Mouse (Mus musculus) G1E (cell line): ENCODE measurements around the gene Nrde2.

Experiments used
- CTCF ChIP-seq: IDR thresholded peaks from 2 replicates; pipeline ENCODE4 v1.5.1; 2012; ENCODE audit warnings: low read depth, low read length, inconsistent platforms, mixed read lengths
- GATA1 ChIP-seq: IDR thresholded peaks from 2 replicates; pipeline ENCODE4 v1.6.1; 2012; ENCODE audit warnings: borderline replicate concordance, low read length, inconsistent platforms, mixed read lengths
- GATA2 ChIP-seq: IDR thresholded peaks from 2 replicates; pipeline ENCODE4 v1.6.1; 2012; ENCODE audit warnings: low read depth, low read length, inconsistent platforms, borderline replicate concordance
- POLR2AphosphoS5 ChIP-seq: IDR thresholded peaks from 2 replicates; pipeline ENCODE4 v1.6.1; 2012; ENCODE audit warnings: low read depth, low read length, inconsistent platforms; ENCODE audit not compliant: insufficient replicate concordance
- TAL1 ChIP-seq: conservative IDR thresholded peaks from 2 replicates; pipeline ENCODE4 v1.6.1; 2012; ENCODE audit warnings: low read depth, low read length, inconsistent platforms, mixed read lengths

DNA sequence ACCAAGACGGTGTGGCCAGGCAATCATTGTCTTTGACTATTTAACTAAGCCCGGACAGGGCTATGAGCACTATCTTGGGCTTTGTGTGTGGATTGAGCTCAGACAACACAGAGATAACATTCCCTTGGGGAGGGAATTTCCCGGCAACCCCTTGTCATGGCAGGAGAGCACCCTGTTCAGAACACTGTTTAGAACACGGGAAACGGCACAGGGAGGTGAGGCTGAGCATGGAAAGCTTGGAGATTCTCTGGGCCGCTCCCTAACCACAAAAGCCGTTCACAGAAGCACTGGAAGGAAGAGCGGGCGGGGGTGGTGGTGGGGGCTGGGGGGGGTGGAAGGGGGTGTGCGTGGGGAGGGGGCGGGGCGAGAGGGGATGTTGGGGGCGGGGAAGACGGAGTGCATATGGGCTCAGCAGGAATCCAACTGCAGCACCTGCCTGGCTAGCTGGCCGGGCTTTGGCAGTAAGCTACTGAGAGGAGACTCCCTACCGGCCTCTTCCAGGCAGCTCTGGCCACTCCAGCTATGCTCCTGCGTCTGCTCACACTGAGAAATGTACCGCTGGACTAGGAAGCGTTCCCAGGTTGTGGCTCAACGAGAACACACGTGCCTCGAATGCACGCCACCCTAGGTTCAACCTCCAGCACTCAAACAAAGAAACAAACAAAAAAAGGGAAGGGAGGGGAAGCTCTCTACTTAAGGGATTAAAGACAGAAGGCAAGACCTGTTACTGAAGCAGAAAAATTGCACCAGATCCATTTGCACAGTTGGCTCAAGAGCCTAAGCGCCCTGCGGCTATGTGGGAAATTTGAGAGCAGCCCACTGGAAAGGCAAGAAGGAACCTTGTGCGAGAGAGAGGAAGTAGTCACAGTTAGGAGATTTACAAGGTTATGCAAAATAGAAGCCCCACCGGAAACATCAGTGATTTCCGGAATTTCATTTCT, 8.7 kb upstream of the Nrde2 start:
- TF ChIP-seq CTCF = no peak
- TF ChIP-seq TAL1 = no peak
- TF ChIP-seq POLR2AphosphoS5 = no peak
- no peak for TF ChIP-seq GATA1
- no peak for TF ChIP-seq GATA2
